Mouse (Mus musculus) liver, embryonic 15.5 days (tissue): ENCODE measurements around the gene Slf2. TPM values are rescaled to one million over a fixed set of nuclear protein-coding genes. Genes with fewer than 3 reads are reported as not detected.

Experiments used
- ATAC-seq: fragments of 200-750 bp; cut with Nextera tagmentation; 2 replicates; pipeline ENCODE4 v1.8.0; 2017; ENCODE audit warnings: moderate number of reproducible peaks, mild to moderate bottlenecking, moderate library complexity; ENCODE audit not compliant: insufficient read depth
- H3K27ac ChIP-seq: fragments of 300-500 bp; sonication (generic); replicated peaks from 2 replicates; pipeline ENCODE4 v1.5.1; 2015; ENCODE audit warnings: mild to moderate bottlenecking, inconsistent platforms
- H3K27me3 ChIP-seq: fragments of 300-500 bp; sonication (generic); 2 replicates; pipeline ENCODE4 v1.6.1; 2015; ENCODE audit warnings: mild to moderate bottlenecking, inconsistent platforms
- H3K36me3 ChIP-seq: fragments of 300-500 bp; sonication (generic); replicated peaks from 2 replicates; pipeline ENCODE4 v1.6.1; 2015; ENCODE audit warnings: moderate library complexity, mild to moderate bottlenecking, inconsistent platforms
- H3K4me1 ChIP-seq: fragments of 300-500 bp; sonication (generic); replicated peaks from 2 replicates; pipeline ENCODE4 v1.6.1; 2015; ENCODE audit warnings: inconsistent platforms
- H3K4me2 ChIP-seq: fragments of 300-500 bp; sonication (generic); 2 replicates; pipeline ENCODE4 v1.6.1; 2015; ENCODE audit warnings: moderate library complexity, mild to moderate bottlenecking, inconsistent platforms
- H3K4me3 ChIP-seq: fragments of 300-500 bp; sonication (generic); replicated peaks from 2 replicates; pipeline ENCODE4 v1.5.1; 2015; ENCODE audit warnings: mild to moderate bottlenecking, inconsistent platforms
- H3K9ac ChIP-seq: fragments of 300-500 bp; sonication (generic); 2 replicates; pipeline ENCODE4 v1.6.1; 2015; ENCODE audit warnings: moderate library complexity, mild to moderate bottlenecking, inconsistent platforms
- H3K9me3 ChIP-seq: fragments of 300-500 bp; sonication (generic); replicated peaks from 2 replicates; pipeline ENCODE4 v1.6.1; 2016; ENCODE audit warnings: inconsistent platforms
- WGBS: fragments of 180-500 bp; shearing (Covaris S2); methylation state at CpG from one replicate; pipeline ENCODE4 v1.1.7; 2015; ENCODE audit warnings: mixed read lengths; ENCODE audit not compliant: insufficient replicate concordance; 5-methylcytosine and 5-hydroxymethylcytosine counted together
- polyA plus RNA-seq: library from polyadenylated mRNA; unstranded; fragments of >200 nt; fragmentation: Nextera tagmentation; extraction: Ambion mirVana; gene quantifications from 2 replicates; pipeline ENCODE4 v1.2.1, GENCODE M21; 2015

Gene Slf2
- polyA plus RNA-seq, 1 experiment from 2014 or later: 11.2 TPM

GRCm38 (mm10) chr19:44999647-45000046 is 68.7 kb downstream of the Slf2 start:
- H3K36me3 ChIP-seq: peaks cover 36% of the 10 kb centered on the region
- H3K9ac ChIP-seq: no peak overlapping the region
- WGBS: 73% methylated on average over 8 of the region's 8 CpGs
- ATAC-seq: no peak
- H3K4me1 ChIP-seq: peaks cover 10% of the 10 kb centered on the region; the same call in 1 of the 2 replicates
- no peaks in the 10 kb centered on the region for H3K9me3 ChIP-seq
- H3K4me2 ChIP-seq: no peak overlapping the region
- no peaks in the 10 kb centered on the region; the same call in 1 of the 2 replicates for H3K27me3 ChIP-seq
- H3K27ac ChIP-seq: no peak overlapping the region
- H3K4me3 ChIP-seq: no peak overlapping the region

- H3K4me1 ChIP-seq: peaks cover 19% of the 10 kb centered on the region
- no peaks in the 10 kb centered on the region; the same call in 1 of the 2 replicates for H3K27me3 ChIP-seq
- H3K27ac ChIP-seq: no peak overlapping the region
- no peak overlapping the region for H3K4me2 ChIP-seq
- no peak overlapping the region for H3K9ac ChIP-seq
- ATAC-seq: no peak
- H3K9me3 ChIP-seq: no peaks in the 10 kb centered on the region
- WGBS: 60% methylated on average over 3 of the region's 3 CpGs
- H3K4me3 ChIP-seq: no peak overlapping the region
- peaks cover 37% of the 10 kb centered on the region for H3K36me3 ChIP-seq
These were observed 71.3 kb downstream of the Slf2 start for GRCm38 (mm10) chr19:45002301-45002700.

- 80% methylated on average over 7 of the region's 7 CpGs for WGBS
- Histone ChIP-seq H3K9me3 (no peaks in the 10 kb centered on the region), H3K27me3 (no peaks in the 10 kb centered on the region; the same call in 1 of the 2 replicates), H3K4me2 (no peak overlapping the region), H3K9ac (no peak overlapping the region), H3K4me1 (peaks cover 35% of the 10 kb centered on the region), H3K27ac (no peak overlapping the region), H3K36me3 (peaks cover 35% of the 10 kb centered on the region), H3K4me3 (no peak overlapping the region)
- ATAC-seq: no peak
These were observed 73.0 kb downstream of the Slf2 start for GRCm38 (mm10) chr19:45003740-45004516.

GRCm38 (mm10) chr19:45005444-45005843 is 74.5 kb downstream of the Slf2 start, which contains the start of gene Twnk:
Gene Twnk, plus strand, starts transcription at chr19:45005663.
- H3K27me3 ChIP-seq: no peaks in the 10 kb centered on the region; the same call in 1 of the 2 replicates
- peaks cover 35% of the 10 kb centered on the region for H3K4me1 ChIP-seq
- H3K9ac ChIP-seq: peak within 1 kb of the TSS; percentile 75
- peaks cover 44% of the 10 kb centered on the region for H3K36me3 ChIP-seq
- H3K27ac ChIP-seq: peak within 1 kb of the TSS; percentile 79
- no peaks in the 10 kb centered on the region for H3K9me3 ChIP-seq
- peak within 1 kb of the TSS; percentile 95 for H3K4me2 ChIP-seq
- WGBS: 6% methylated on average over 16 of the region's 16 CpGs
- ATAC-seq: peak; percentile 18; the same call in 1 of the 2 replicates
- H3K4me3 ChIP-seq: peak within 1 kb of the TSS; percentile 80

GRCm38 (mm10) chr19:45005957-45006712 is 75.2 kb downstream of the Slf2 start, which contains the start of gene Mrpl43:
Gene Mrpl43, minus strand, starts transcription at chr19:45006442.
- no peaks in the 10 kb centered on the region for H3K9me3 ChIP-seq
- under 1% methylated on average over 82 of the region's 82 CpGs for WGBS
- H3K27ac ChIP-seq: peak within 1 kb of the TSS; percentile 79
- H3K9ac ChIP-seq: peak within 1 kb of the TSS; percentile 75
- H3K4me2 ChIP-seq: peak within 1 kb of the TSS; percentile 95
- H3K4me3 ChIP-seq: peak within 1 kb of the TSS; percentile 80
- H3K36me3 ChIP-seq: peaks cover 46% of the 10 kb centered on the region
- H3K4me1 ChIP-seq: peaks cover 35% of the 10 kb centered on the region
- ATAC-seq: peak; percentile 84
- H3K27me3 ChIP-seq: no peaks in the 10 kb centered on the region

- peak overlapping the region; percentile 80 for H3K4me3 ChIP-seq
- peak overlapping the region; percentile 75 for H3K9ac ChIP-seq
- H3K27me3 ChIP-seq: no peaks in the 10 kb centered on the region
- no peak for ATAC-seq
- H3K9me3 ChIP-seq: no peaks in the 10 kb centered on the region
- peaks cover 52% of the 10 kb centered on the region for H3K36me3 ChIP-seq
- H3K4me2 ChIP-seq: peak overlapping the region; percentile 95
- 26% methylated on average over 17 of the region's 17 CpGs for WGBS
- peaks cover 35% of the 10 kb centered on the region for H3K4me1 ChIP-seq
- peak overlapping the region; percentile 79 for H3K27ac ChIP-seq
These were observed 76.1 kb downstream of the Slf2 start for GRCm38 (mm10) chr19:45007021-45007420.

- Histone ChIP-seq H3K36me3 (peaks cover 57% of the 10 kb centered on the region), H3K4me3 (peak overlapping the region; percentile 80), H3K9me3 (no peaks in the 10 kb centered on the region), H3K27ac (peak overlapping the region; percentile 79), H3K4me2 (peak overlapping the region; percentile 95), H3K27me3 (no peaks in the 10 kb centered on the region), H3K4me1 (peaks cover 35% of the 10 kb centered on the region), H3K9ac (peak overlapping the region; percentile 75)
- 65% methylated on average over 20 of the region's 20 CpGs for WGBS
- ATAC-seq: no peak
These were observed 76.7 kb downstream of the Slf2 start for GRCm38 (mm10) chr19:45007425-45008191.

- Histone ChIP-seq H3K36me3 (peaks cover 36% of the 10 kb centered on the region), H3K9me3 (no peaks in the 10 kb centered on the region), H3K4me1 (peaks cover 49% of the 10 kb centered on the region), H3K9ac (no peak overlapping the region), H3K27ac (no peak overlapping the region), H3K27me3 (peaks cover 5% of the 10 kb centered on the region; the same call in 1 of the 2 replicates), H3K4me2 (no peak overlapping the region), H3K4me3 (no peak overlapping the region)
- no peak for ATAC-seq
- WGBS: 71% methylated on average over 4 of the region's 4 CpGs
These were observed 79.7 kb downstream of the Slf2 start for GRCm38 (mm10) chr19:45010646-45011045.

- 78% methylated on average over 8 of the region's 8 CpGs for WGBS
- no peak for ATAC-seq
- peaks cover 55% of the 10 kb centered on the region for H3K4me1 ChIP-seq
These were observed 81.3 kb downstream of the Slf2 start for GRCm38 (mm10) chr19:45012219-45012618.

GRCm38 (mm10) chr19:45012636-45013035 is 81.7 kb downstream of the Slf2 start:
- H3K4me2 ChIP-seq: no peak overlapping the region
- H3K4me3 ChIP-seq: no peak overlapping the region
- H3K9me3 ChIP-seq: no peaks in the 10 kb centered on the region
- no peak overlapping the region for H3K27ac ChIP-seq
- H3K4me1 ChIP-seq: peaks cover 54% of the 10 kb centered on the region
- H3K27me3 ChIP-seq: peaks cover 23% of the 10 kb centered on the region
- no peak overlapping the region for H3K9ac ChIP-seq
- 52% methylated on average over 6 of the region's 6 CpGs for WGBS
- peaks cover 36% of the 10 kb centered on the region for H3K36me3 ChIP-seq
- no peak for ATAC-seq

More at GRCm38 (mm10) chr19:45012219-45012618, 81.3 kb downstream of the Slf2 start:
- H3K9me3 ChIP-seq: no peaks in the 10 kb centered on the region
- H3K4me2 ChIP-seq: no peak overlapping the region
- H3K9ac ChIP-seq: no peak overlapping the region
- H3K36me3 ChIP-seq: peaks cover 36% of the 10 kb centered on the region
- no peak overlapping the region for H3K4me3 ChIP-seq
- H3K27me3 ChIP-seq: peaks cover 20% of the 10 kb centered on the region
- no peak overlapping the region for H3K27ac ChIP-seq
